Mouse (Mus musculus) C3H10T1/2 (cell line): ENCODE results near the gene Foxn3. TPM values are rescaled to one million over a fixed set of nuclear protein-coding genes. Genes with fewer than 3 reads are reported as not detected.

ENCODE experiments used
- polyA plus RNA-seq, 2 experiments: library from polyadenylated mRNA; unstranded; fragments of >200 nt; fragmentation: generic; extraction: Trizol; gene quantifications; one replicate each; pipeline ENCODE4 v1.2.1; 2012; ENCODE audit warnings: missing spikeins in 2 of 2

Gene Foxn3
- 1 to 10 TPM in 1 of 2 experiments, under 1 TPM in 1; 0.59 to 7.3 TPM for polyA plus RNA-seq

GRCm38 (mm10) chr12:99563219-99564059 lies at the start of gene Foxn3:
TSS of gene Foxn3 (minus strand) at chr12:99563582.

